Mouse (Mus musculus): ENCODE measurements at regions not wholly inside any gene's neighbourhood (a gene's known extent, or its start where the extent isn't known, plus 50 kb on each side); places are given as distances from the start of the nearest gene placed in this dataset.

GRCm38 (mm10) chr16:50125564-50125963 is 306.6 kb downstream of the Bbx start:
- TF ChIP-seq POLR2A (IDR thresholded peaks at IDR 0.05; ENCODE audit: low read depth, low read length), result no peak
- TF ChIP-seq CTCF (IDR thresholded peaks at IDR 0.05; ENCODE audit: borderline replicate concordance, insufficient read depth, low read length), result no peak
